Mouse (Mus musculus): ENCODE data around the gene Mael.

The Mael gene

GRCm38 (mm10) chr1:166205159-166205558 lies 33.4 kb downstream of the Mael start:
- DNase-seq (ENCODE audit: low read depth), result no peak

- no peak for DNase-seq (ENCODE audit: low read depth)
These were observed 34.4 kb downstream of the Mael start for GRCm38 (mm10) chr1:166204171-166204570.

- no peak for DNase-seq (ENCODE audit: low read depth)
These were observed 48.7 kb downstream of the Mael start for GRCm38 (mm10) chr1:166189821-166190220.

GRCm38 (mm10) chr1:166185357-166185756 lies 53.2 kb downstream of the Mael start:
- no peak for DNase-seq (ENCODE audit: low read depth)

GRCm38 (mm10) chr1:166184391-166185229 lies 53.9 kb downstream of the Mael start:
- no peak for DNase-seq (ENCODE audit: low read depth)

- no peak for DNase-seq (ENCODE audit: low read depth)
These were observed 55.5 kb downstream of the Mael start for GRCm38 (mm10) chr1:166182952-166183627.

- no peak for DNase-seq (ENCODE audit: low read depth)
These were observed 57.0 kb downstream of the Mael start for GRCm38 (mm10) chr1:166181510-166181909.

GRCm38 (mm10) chr1:166173621-166174020 lies 64.9 kb downstream of the Mael start:
- DNase-seq (ENCODE audit: low read depth), result no peak

- DNase-seq (ENCODE audit: low read depth), result no peak
These were observed 65.6 kb downstream of the Mael start for GRCm38 (mm10) chr1:166172992-166173391.

GRCm38 (mm10) chr1:166170852-166171251 lies 67.7 kb downstream of the Mael start:
- no peak for DNase-seq (ENCODE audit: low read depth)

GRCm38 (mm10) chr1:166169713-166170112 lies 68.8 kb downstream of the Mael start:
- DNase-seq (ENCODE audit: low read depth), result no peak

GRCm38 (mm10) chr1:166168017-166168416 lies 70.5 kb downstream of the Mael start:
- DNase-seq (ENCODE audit: low read depth), result no peak

GRCm38 (mm10) chr1:166167405-166167804 lies 71.1 kb downstream of the Mael start:
- DNase-seq (ENCODE audit: low read depth), result no peak

- DNase-seq (ENCODE audit: low read depth), result no peak
These were observed 73.4 kb downstream of the Mael start for GRCm38 (mm10) chr1:166165159-166165558.

GRCm38 (mm10) chr1:166164580-166164979 lies 74.0 kb downstream of the Mael start:
- no peak for DNase-seq (ENCODE audit: low read depth)

- peak; percentile 86 for DNase-seq (ENCODE audit: low read depth)
These were observed 77.7 kb downstream of the Mael start for GRCm38 (mm10) chr1:166160569-166161445.

GRCm38 (mm10) chr1:166160111-166160510 lies 78.4 kb downstream of the Mael start:
- DNase-seq (ENCODE audit: low read depth), result no peak

- peak; percentile 38 for DNase-seq (ENCODE audit: low read depth)
These were observed 79.9 kb downstream of the Mael start for GRCm38 (mm10) chr1:166158664-166159063.

- no peak for DNase-seq (ENCODE audit: low read depth)
These were observed 80.8 kb downstream of the Mael start for GRCm38 (mm10) chr1:166157712-166158111.

- no peak for DNase-seq (ENCODE audit: low read depth)
These were observed 83.4 kb downstream of the Mael start for GRCm38 (mm10) chr1:166155113-166155494.

- peak; percentile 87 for DNase-seq (ENCODE audit: low read depth)
These were observed 84.1 kb downstream of the Mael start for GRCm38 (mm10) chr1:166154162-166155112.

Data from NIH3T3 (cell line).